Mouse (Mus musculus): ENCODE results near the gene Csf3.

- TF ChIP-seq MYOG (IDR thresholded peaks at IDR 0.05; ENCODE audit: control insufficient read depth in 1 of 3, insufficient read depth in 1 of 3, insufficient read length in 2 of 3, low read depth in 2 of 3) (no peak), E2F4 (IDR thresholded peaks at IDR 0.05; ENCODE audit: insufficient read depth) (no peak), MYOD1 (IDR thresholded peaks at IDR 0.05; ENCODE audit: control insufficient read depth in 1 of 3, insufficient read length in 2 of 3, low read depth in 2 of 3) (no peak)
Measured at GRCm38 (mm10) chr11:98734020-98734419, 33.0 kb downstream of the Csf3 start.
